Mouse (Mus musculus): Measurements from ENCODE around the gene Tectb.
A peak's percentile ranks its signal among the peaks of the same experiment; 100 is the strongest.
"Not testable (repeated sequence)": the region's sequence is repeated elsewhere in the genome, so short reads cannot be mapped to it uniquely, and the experiment has no call there.

Tectb gene

GRCm38 (mm10) chr19:55165954-55166353 is 14.6 kb upstream of the Tectb start:
- DNase-seq (ENCODE audit: low spot score), result no peak

DNA sequence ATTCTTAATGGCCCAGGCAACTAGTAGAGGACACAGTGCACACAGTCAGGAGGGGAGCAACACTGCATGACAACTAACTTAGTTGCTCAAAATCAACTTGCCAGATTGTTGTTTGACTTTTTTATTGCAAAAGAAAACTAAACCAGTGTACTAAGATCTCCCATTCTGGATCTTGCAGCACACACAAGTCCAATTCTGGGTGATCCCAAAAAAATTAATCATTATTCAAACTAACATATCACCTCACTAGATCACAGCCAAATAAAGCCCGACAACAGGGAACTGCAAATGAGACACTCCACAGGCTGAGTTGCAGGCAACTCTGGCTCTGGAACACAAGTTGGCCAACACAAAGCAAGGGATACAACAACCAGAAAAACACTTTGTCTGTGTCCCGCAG is 13.8 kb upstream of the Tectb start:
- no peak for DNase-seq (ENCODE audit: low spot score)

- no peak for DNase-seq (ENCODE audit: low spot score)
Observed at GRCm38 (mm10) chr19:55167741-55168140, 12.8 kb upstream of the Tectb start.

- no peak for DNase-seq (ENCODE audit: low spot score)
Observed at GRCm38 (mm10) chr19:55168360-55168759, 12.2 kb upstream of the Tectb start.

- DNase-seq (ENCODE audit: low spot score), result not testable (repeated sequence)
Observed at GRCm38 (mm10) chr19:55169236-55169729, 11.2 kb upstream of the Tectb start.

- no peak for DNase-seq (ENCODE audit: low spot score)
Observed at GRCm38 (mm10) chr19:55170399-55170798, 10.1 kb upstream of the Tectb start.

DNA sequence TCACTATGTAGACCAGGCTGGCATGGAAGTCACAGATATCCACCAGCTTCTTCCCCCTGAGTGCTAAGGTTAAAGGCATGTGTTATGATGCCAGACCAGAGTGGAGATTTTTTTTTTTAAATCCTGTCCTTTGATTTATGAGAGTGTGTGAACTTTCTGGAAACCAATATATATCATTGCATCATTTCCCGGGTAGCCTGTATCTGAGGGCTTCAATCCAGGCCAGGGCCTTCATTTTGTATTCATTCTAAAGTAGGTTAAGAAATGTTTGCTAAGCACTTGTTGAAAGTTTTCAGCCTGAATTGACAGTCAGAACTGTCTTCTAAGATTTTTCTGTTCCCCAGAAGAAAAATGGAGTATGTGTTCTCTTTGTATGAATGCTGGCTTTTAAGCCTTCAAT is 8.9 kb upstream of the Tectb start:
- no peak for DNase-seq (ENCODE audit: low spot score)

DNA sequence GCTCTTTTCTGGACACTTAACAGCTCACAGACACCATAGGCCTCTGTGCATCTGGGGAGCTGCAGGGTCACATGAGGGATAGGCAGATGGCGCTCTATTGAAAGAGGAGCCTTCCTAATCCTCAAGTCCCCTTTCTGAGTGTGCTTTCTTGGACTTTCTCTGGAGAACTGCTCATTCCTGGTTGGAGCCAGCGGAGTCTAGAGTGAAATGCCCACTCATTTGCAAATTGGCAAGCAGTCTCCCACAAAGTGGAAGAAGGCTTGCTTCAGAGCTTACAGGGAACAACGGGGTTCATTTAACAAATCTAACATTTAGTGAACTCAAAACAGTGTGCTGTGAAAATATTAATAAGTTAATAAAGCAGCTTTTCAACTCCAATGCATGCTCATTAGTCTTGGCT is 3.4 kb upstream of the Tectb start:
- no peak for DNase-seq (ENCODE audit: low spot score)

GRCm38 (mm10) chr19:55184442-55184841 is 3.9 kb downstream of the Tectb start:
- no peak for DNase-seq (ENCODE audit: low spot score)

GRCm38 (mm10) chr19:55185074-55185473 is 4.5 kb downstream of the Tectb start:
- DNase-seq (ENCODE audit: low spot score), result no peak

GRCm38 (mm10) chr19:55185651-55186050 is 5.1 kb downstream of the Tectb start:
- no peak for DNase-seq (ENCODE audit: low spot score)

GRCm38 (mm10) chr19:55190065-55190464 is 9.5 kb downstream of the Tectb start:
- DNase-seq (ENCODE audit: low spot score), result no peak

- no peak for DNase-seq (ENCODE audit: low spot score)
Observed at GRCm38 (mm10) chr19:55191596-55191995, 11.1 kb downstream of the Tectb start.

DNA sequence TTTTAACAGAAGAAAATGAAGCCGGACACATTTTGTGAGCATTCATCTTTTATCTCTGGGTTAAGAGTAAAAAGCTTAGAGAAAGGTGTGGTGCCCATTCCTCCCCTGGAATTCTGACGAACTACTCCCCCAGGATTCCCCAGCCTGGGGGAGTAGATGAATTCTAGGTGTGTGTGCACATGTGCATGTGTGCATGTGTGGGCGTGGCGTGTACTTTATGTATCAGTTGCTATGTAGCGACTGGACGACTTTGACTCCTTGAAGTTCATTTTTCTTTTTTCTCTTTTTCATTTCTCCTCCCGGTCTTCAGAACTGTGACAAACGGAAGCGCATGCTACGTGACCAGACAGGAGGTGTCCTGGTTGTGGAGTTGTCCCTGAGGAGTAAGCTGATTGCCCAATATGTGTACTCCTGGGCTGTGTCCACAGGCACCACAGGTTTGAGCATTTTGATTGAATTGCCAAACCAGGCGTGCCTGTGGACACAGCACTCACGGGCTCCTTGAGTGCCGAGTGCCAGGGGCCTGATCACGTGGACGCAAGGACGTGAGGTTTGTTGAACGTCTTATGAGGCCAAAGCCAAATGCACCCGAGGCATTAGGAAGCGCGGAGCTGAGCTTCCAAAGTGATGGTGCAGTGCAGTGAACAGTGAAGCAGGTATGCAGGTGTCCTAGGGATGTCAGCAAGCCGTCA is 11.9 kb downstream of the Tectb start:
- DNase-seq (ENCODE audit: low spot score), result no peak

DNA sequence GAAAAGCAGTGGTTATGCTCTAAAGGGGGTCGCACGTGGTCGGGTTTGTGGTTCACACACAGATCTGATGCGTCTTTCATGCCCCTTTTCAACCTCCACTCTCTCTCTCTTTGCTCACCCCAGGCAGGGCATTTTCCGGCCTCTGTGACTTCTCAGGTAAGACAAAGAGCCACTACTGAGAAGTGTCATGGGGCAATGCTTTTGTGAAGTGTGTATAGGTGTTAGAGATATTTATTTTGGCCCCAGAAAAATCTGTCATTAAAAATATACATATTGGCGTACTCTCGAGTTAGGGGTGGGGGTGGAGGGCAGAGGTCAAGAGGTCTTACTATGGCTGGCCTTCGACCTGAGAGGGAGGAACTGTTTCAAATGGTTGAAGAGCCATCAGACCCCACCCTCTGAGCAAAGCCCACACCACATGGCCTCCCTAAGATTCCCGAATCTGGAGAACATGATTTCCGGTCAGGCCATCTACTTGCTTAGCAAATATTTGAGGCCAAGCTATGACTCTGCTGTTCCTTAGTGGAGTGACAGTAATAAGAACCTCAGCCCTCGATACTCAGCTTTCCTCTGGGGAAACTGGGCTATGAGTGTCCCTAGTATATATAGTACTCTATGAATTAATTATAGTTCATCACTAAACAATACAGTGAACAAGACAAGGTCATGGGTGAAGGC is 13.3 kb downstream of the Tectb start:
- no peak for DNase-seq (ENCODE audit: low spot score)

DNA sequence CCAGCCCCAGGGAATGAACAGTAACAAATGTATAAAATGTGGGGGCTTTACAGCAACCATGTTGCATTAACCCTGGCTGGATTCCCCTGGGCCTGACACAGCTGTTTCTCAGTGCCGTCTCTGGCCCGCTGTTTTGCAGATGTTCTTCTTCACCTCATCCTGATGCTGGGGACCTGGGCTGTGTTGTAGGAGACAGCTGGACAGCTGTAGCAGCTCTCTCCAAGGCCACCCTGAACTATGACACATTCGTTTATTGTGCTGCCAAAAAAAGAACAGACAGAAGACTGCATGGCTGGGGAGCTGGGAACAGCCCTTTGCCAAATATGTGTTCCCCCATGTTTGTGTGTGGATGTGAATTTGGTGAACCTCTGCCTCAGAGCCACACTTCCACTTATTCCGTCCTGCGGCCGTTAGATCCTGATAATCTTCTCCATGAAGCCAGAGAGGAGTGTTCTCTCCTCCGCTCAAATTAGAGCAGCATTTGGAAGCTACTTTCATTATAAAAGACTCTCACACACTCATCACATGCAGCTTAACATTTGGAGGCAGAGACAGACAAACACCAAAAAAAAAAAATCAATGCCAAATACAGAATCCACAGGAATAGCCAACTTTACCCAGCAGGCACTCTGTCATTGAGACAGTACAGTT is 14.1 kb downstream of the Tectb start:
- no peak for DNase-seq (ENCODE audit: low spot score)

DNA sequence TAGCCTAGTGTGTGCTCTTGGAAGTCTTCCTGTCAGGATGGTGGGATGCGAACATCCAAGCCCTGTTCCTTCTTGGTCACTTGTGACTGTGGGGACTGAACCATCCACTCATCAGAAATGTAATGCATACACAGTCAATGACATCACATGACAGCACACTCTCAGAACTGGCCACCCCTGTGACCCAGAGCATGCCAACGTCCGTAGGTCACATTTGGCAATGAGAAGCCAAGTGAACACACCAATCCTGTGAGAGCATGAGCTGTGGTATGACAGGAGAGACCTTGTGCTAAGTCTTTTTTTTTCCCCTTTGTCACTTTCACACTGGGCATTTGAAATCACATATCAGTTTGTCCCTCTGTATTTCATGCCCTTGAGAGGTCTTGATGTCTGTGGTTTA is 15.0 kb downstream of the Tectb start:
- no peak for DNase-seq (ENCODE audit: low spot score)

GRCm38 (mm10) chr19:55198303-55198702 is 17.8 kb downstream of the Tectb start:
- DNase-seq (ENCODE audit: low spot score), result peak; percentile 58

- no peak for DNase-seq (ENCODE audit: low spot score)
Observed at GRCm38 (mm10) chr19:55206482-55207138, 26.1 kb downstream of the Tectb start.

GRCm38 (mm10) chr19:55207205-55207604 is 26.7 kb downstream of the Tectb start:
- DNase-seq (ENCODE audit: low spot score), result no peak

DNA sequence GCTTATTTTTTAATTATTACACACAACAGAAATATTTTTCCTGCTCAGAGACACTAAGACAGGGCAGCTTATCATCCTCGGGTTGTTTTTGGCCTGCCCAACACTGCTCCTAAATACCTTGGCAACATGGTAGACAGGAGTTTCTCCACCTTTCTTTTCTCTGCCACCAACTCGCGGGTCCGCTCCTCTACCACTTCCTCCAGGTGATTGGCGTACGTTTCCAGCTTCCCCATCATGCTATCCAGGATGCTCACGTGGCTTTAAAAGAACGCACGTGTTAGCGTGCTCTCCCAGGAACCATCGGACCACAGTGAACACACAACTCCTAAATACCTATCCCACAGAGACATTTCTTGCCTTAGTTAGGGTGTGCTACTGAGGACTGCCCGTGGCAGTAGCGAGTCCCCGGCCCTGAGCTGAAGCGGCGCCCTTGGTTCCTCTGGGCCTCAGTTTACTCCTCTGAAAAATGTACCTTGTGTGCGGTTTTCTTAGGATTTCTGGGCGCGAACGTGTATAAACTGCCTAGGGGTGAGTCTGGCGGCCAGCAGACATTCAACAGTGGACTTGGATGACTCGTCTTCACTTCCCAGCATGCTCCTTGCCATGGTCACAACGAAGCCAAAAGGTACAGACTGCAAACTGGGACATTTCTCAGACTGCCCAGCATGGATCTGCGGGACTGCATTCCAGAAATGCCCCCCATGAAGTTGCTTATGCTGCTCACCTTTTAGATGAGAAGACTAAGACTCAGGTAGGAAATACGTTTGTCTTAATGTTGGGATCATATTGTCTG is 27.4 kb downstream of the Tectb start:
- DNase-seq (ENCODE audit: low spot score), result no peak

DNA sequence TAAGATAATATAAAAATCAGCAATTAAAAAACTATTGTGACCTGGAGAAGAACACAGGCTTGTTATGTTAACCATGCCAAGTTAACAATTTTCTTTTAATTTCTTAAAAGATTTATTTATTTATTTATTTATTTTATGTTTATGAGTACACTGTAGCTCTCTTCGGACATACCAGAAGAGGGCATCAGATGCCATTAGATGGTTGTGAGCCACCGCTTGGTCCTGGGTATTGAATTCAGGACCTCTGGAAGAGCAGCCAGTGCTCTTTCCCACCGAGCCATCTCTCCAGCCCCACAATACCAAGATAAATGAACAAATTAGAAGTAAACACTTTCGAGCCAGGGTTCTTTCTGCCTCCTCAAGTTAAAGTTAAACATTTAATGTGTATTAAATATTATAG is 28.1 kb downstream of the Tectb start:
- DNase-seq (ENCODE audit: low spot score), result no peak

Measured in urinary bladder, postnatal 25 days (tissue).